Mouse (Mus musculus): ENCODE data around the gene Il10rb.
"Not testable (repeated sequence)": the region's sequence is repeated elsewhere in the genome, so short reads cannot be mapped to it uniquely, and the experiment has no call there.

Il10rb gene

GRCm38 (mm10) chr16:91416357-91416756 lies 10.4 kb downstream of the Il10rb start:
- no peak for DNase-seq (ENCODE audit: low read depth in 2 of 2, low spot score in 2 of 2)

- DNase-seq (ENCODE audit: low read depth in 2 of 2, low spot score in 2 of 2) = no peak
These were observed 11.0 kb downstream of the Il10rb start for GRCm38 (mm10) chr16:91416938-91417337.

- DNase-seq (ENCODE audit: low read depth in 2 of 2, low spot score in 2 of 2) = no peak
These were observed 12.6 kb downstream of the Il10rb start for GRCm38 (mm10) chr16:91418531-91418930.

GRCm38 (mm10) chr16:91425816-91426215 lies 19.9 kb downstream of the Il10rb start:
- DNase-seq (ENCODE audit: low read depth in 2 of 2, low spot score in 2 of 2) = no peak

GRCm38 (mm10) chr16:91426586-91426985 lies 20.6 kb downstream of the Il10rb start:
- no peak for DNase-seq (ENCODE audit: low read depth in 2 of 2, low spot score in 2 of 2)

- no peak for DNase-seq (ENCODE audit: low read depth in 2 of 2, low spot score in 2 of 2)
These were observed 21.5 kb downstream of the Il10rb start for GRCm38 (mm10) chr16:91427461-91427860.

GRCm38 (mm10) chr16:91428259-91428865 lies 22.4 kb downstream of the Il10rb start:
- no peak for DNase-seq (ENCODE audit: low read depth in 2 of 2, low spot score in 2 of 2)

GRCm38 (mm10) chr16:91432720-91433328 lies 26.9 kb downstream of the Il10rb start:
- no peak for DNase-seq (ENCODE audit: low read depth in 2 of 2, low spot score in 2 of 2)

- peak in 1 of 2 experiments; percentile 28 for DNase-seq (ENCODE audit: low read depth in 2 of 2, low spot score in 2 of 2)
These were observed 27.5 kb downstream of the Il10rb start for GRCm38 (mm10) chr16:91433329-91433933.

- DNase-seq (ENCODE audit: low read depth in 2 of 2, low spot score in 2 of 2) = no peak
These were observed 28.2 kb downstream of the Il10rb start for GRCm38 (mm10) chr16:91434119-91434518.

GRCm38 (mm10) chr16:91438081-91438480 lies 32.1 kb downstream of the Il10rb start:
- no peak for DNase-seq (ENCODE audit: low read depth in 2 of 2, low spot score in 2 of 2)

- DNase-seq (ENCODE audit: low read depth in 2 of 2, low spot score in 2 of 2) = not testable (repeated sequence)
These were observed 32.6 kb downstream of the Il10rb start for GRCm38 (mm10) chr16:91438599-91438998.

GRCm38 (mm10) chr16:91441366-91441765 lies 35.4 kb downstream of the Il10rb start:
- no peak for DNase-seq (ENCODE audit: low read depth in 2 of 2, low spot score in 2 of 2)

- DNase-seq (ENCODE audit: low read depth in 2 of 2, low spot score in 2 of 2) = peak in 1 of 2 experiments; percentile 24
These were observed 35.9 kb downstream of the Il10rb start for GRCm38 (mm10) chr16:91441811-91442240.

GRCm38 (mm10) chr16:91442446-91442845 lies 36.5 kb downstream of the Il10rb start:
- DNase-seq (ENCODE audit: low read depth in 2 of 2, low spot score in 2 of 2) = peak; percentile 51 to 60

GRCm38 (mm10) chr16:91443211-91443611 lies 37.2 kb downstream of the Il10rb start:
- DNase-seq (ENCODE audit: low read depth in 2 of 2, low spot score in 2 of 2) = peak in 1 of 2 experiments; percentile 50

GRCm38 (mm10) chr16:91444847-91445246 lies 38.9 kb downstream of the Il10rb start:
- no peak for DNase-seq (ENCODE audit: low read depth in 2 of 2, low spot score in 2 of 2)

- DNase-seq (ENCODE audit: low read depth in 2 of 2, low spot score in 2 of 2) = peak; percentile 59 to 72
These were observed 39.6 kb downstream of the Il10rb start for GRCm38 (mm10) chr16:91445566-91445965.

- no peak for DNase-seq (ENCODE audit: low read depth in 2 of 2, low spot score in 2 of 2)
These were observed 41.0 kb downstream of the Il10rb start for GRCm38 (mm10) chr16:91446778-91447511.

- DNase-seq (ENCODE audit: low read depth in 2 of 2, low spot score in 2 of 2) = no peak
These were observed 41.5 kb downstream of the Il10rb start for GRCm38 (mm10) chr16:91447512-91447900.

GRCm38 (mm10) chr16:91448088-91448487 lies 42.1 kb downstream of the Il10rb start:
- peak in 1 of 2 experiments; percentile 35 for DNase-seq (ENCODE audit: low read depth in 2 of 2, low spot score in 2 of 2)

GRCm38 (mm10) chr16:91448895-91449294 lies 42.9 kb downstream of the Il10rb start:
- no peak for DNase-seq (ENCODE audit: low read depth in 2 of 2, low spot score in 2 of 2)
